Mouse (Mus musculus) liver, postnatal 0 days (tissue): ENCODE data around the gene Sdc4.

Experiments
- CTCF ChIP-seq: sonication (generic); IDR thresholded peaks from 2 replicates; pipeline ENCODE4 v1.5.1; 2016; ENCODE audit warnings: antibody characterized with exemption, low read depth
- EP300 ChIP-seq: IDR thresholded peaks from 2 replicates; pipeline ENCODE4 v1.6.1; 2016; ENCODE audit warnings: antibody characterized with exemption, low read depth, mild to moderate bottlenecking

- TF ChIP-seq CTCF = no peak
- TF ChIP-seq EP300 = no peak
Observed at GRCm38 (mm10) chr2:164487812-164488211, 44.1 kb upstream of the Sdc4 start.
